Mouse (Mus musculus): ENCODE data around the gene Rnf40.
"Not testable (repeated sequence)": the region's sequence is repeated elsewhere in the genome, so short reads cannot be mapped to it uniquely, and the experiment has no call there.

DNA sequence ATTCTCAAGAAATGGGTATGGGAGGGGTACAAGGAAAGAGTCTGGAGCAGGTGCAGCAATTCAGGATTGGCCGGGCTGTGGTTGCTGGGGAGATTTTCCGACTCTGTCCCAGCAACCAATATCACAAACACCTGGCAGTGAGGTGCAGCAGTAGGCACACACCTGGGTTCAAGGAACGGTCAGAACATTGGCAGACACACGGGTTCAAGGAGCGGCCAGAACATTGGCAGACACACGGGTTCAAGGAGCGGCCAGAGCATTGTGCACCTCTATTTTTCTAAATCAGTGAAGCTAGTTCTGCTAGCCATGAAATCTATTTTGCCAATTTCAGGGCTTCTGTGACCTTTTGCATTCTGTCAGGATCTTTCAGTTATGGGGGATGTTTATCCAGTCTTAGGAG lies 59.0 kb downstream of the Rnf40 start:
- TF ChIP-seq CEBPB (IDR thresholded peaks at IDR 0.05; ENCODE audit: insufficient read depth, poor library complexity, severe bottlenecking); TCF12 (IDR thresholded peaks at IDR 0.05; ENCODE audit: insufficient read depth, poor library complexity, severe bottlenecking); USF1 (IDR thresholded peaks at IDR 0.05; ENCODE audit: low read depth); POLR2A (IDR thresholded peaks at IDR 0.05; ENCODE audit: insufficient read length, low read depth); MYOD1 (IDR thresholded peaks at IDR 0.05; ENCODE audit: control insufficient read depth in 1 of 3, insufficient read length in 2 of 3, low read depth in 2 of 3); MAX (IDR thresholded peaks at IDR 0.05; ENCODE audit: low read depth); SRF (IDR thresholded peaks at IDR 0.05; ENCODE audit: control insufficient read depth, insufficient read length, low read depth): not testable (repeated sequence)
